In genomic region chrX:143666991-143667390, GRCm38 (mm10) we compare ENCODE assay signal across 8 mouse cellular contexts.
DNase-seq lines count a peak whose midpoint lies in the region; ATAC-seq lines count a peak whose summit lies in the region.

No protein-coding gene starts in this region.

- peak; percentile 19 to 22 for DNase-seq in left cerebral cortex, adult 18-20 months (ENCODE audit: low spot score in 2 of 2)
- DNase-seq in left cerebral cortex, adult 8-10 months (ENCODE audit: low spot score in 2 of 2) = no peak
- peak; percentile 32 for DNase-seq in NIH3T3 (ENCODE audit: low read depth)
- no peak for DNase-seq in forebrain, embryonic 11.5 days (ENCODE audit: low spot score)
- DNase-seq in liver = no peak
- no peak for DNase-seq in gastrocnemius, postnatal 14 days

- H3K27me3 ChIP-seq in forebrain, embryonic 11.5 days (ENCODE audit: control insufficient read depth, insufficient read depth, low read length) = peaks cover 1% of the 10 kb centered on the region; the same call in 1 of the 2 replicates
- H3K27me3 ChIP-seq in midbrain, embryonic 15.5 days (replicated peaks) = peaks cover 6% of the 10 kb centered on the region

- WGBS in forebrain, embryonic 11.5 days = 41% methylated on average over 4 of the region's 4 CpGs
- 36% methylated on average over 4 of the region's 4 CpGs for WGBS in midbrain, embryonic 15.5 days

- ATAC-seq in forebrain, embryonic 11.5 days (replicated peaks; ENCODE audit: low FRiP score) = no peak
- ATAC-seq in midbrain, embryonic 15.5 days (replicated peaks) = no peak
- ATAC-seq in erythroblast, adult 5-6 weeks (replicated peaks; ENCODE audit: low FRiP score, poor library complexity, severe bottlenecking) = no peak

- no peaks in the 10 kb centered on the region for H3K4me1 ChIP-seq in forebrain, embryonic 11.5 days (replicated peaks; ENCODE audit: control insufficient read depth, insufficient read depth, low read length)
- H3K4me1 ChIP-seq in midbrain, embryonic 15.5 days = peaks cover 7% of the 10 kb centered on the region; the same call in 1 of the 2 replicates

- no peak overlapping the region; the same call in 1 of the 2 replicates for H3K9ac ChIP-seq in forebrain, embryonic 11.5 days (ENCODE audit: low read length)
- no peak overlapping the region for H3K9ac ChIP-seq in midbrain, embryonic 15.5 days

- H3K9me3 ChIP-seq in forebrain, embryonic 11.5 days (ENCODE audit: control insufficient read depth, low read length) = no peaks in the 10 kb centered on the region
- no peaks in the 10 kb centered on the region for H3K9me3 ChIP-seq in midbrain, embryonic 15.5 days

- no peak overlapping the region for H3K27ac ChIP-seq in forebrain, embryonic 11.5 days (ENCODE audit: low read depth, low read length)
- H3K27ac ChIP-seq in midbrain, embryonic 15.5 days = no peak overlapping the region

- peak overlapping the region; percentile 33 for H3K4me2 ChIP-seq in forebrain, embryonic 11.5 days (ENCODE audit: low read depth, low read length, severe bottlenecking)
- H3K4me2 ChIP-seq in midbrain, embryonic 15.5 days = peak overlapping the region; percentile 51

- H3K4me3 ChIP-seq in forebrain, embryonic 11.5 days (ENCODE audit: low read depth, low read length) = peak overlapping the region; percentile 7; the same call in 1 of the 2 replicates
- no peak overlapping the region for H3K4me3 ChIP-seq in midbrain, embryonic 15.5 days

- intact Hi-C loops in gastrocnemius, postnatal 14 days (cut with DNase I; ENCODE audit: low total_unique reads) = loop anchor here (5.0 kb wide), 1 partner anchor 205 kb away; no protein-coding TSS in a partner anchor

- no peaks in the 10 kb centered on the region for H3K36me3 ChIP-seq in forebrain, embryonic 11.5 days (ENCODE audit: control insufficient read depth, insufficient read depth, low read length)
- no peaks in the 10 kb centered on the region for H3K36me3 ChIP-seq in midbrain, embryonic 15.5 days (replicated peaks)

Comparison
In these comparisons a context has a peak if more than half of its experiments do, and no peak if none do; other contexts are left out.
1. DNase-seq: peak in left cerebral cortex, adult 18-20 months (2 of 2) and NIH3T3 (single experiment); none in left cerebral cortex, adult 8-10 months (0 of 2), forebrain, embryonic 11.5 days (single experiment), liver (single experiment) and gastrocnemius, postnatal 14 days (single experiment).